Mouse (Mus musculus) hindbrain, postnatal 0 days (tissue): ENCODE measurements around the gene Rwdd2b. TPM values are rescaled to one million over a fixed set of nuclear protein-coding genes. Genes with fewer than 3 reads are reported as not detected.

ENCODE experiments used
- ATAC-seq: fragments of 200-750 bp; cut with Nextera tagmentation; 2 replicates; pipeline ENCODE4 v1.8.0; 2017; ENCODE audit warnings: mild to moderate bottlenecking, moderate TSS enrichment, moderate library complexity
- DNase-seq: peaks from one replicate; pipeline ENCODE4 v3.0.0-alpha.2; 2015; ENCODE audit warnings: low spot score
- H3K27ac ChIP-seq: fragments of 300-500 bp; sonication (generic); 2 replicates; pipeline ENCODE4 v1.5.1; 2014; ENCODE audit warnings: mild to moderate bottlenecking
- H3K27me3 ChIP-seq: fragments of 300-500 bp; sonication (generic); 2 replicates; pipeline ENCODE4 v1.6.1; 2014; ENCODE audit warnings: low read length, mixed read lengths; ENCODE audit not compliant: insufficient read depth
- H3K36me3 ChIP-seq: fragments of 300-500 bp; sonication (generic); 2 replicates; pipeline ENCODE4 v1.6.1; 2014; ENCODE audit warnings: low read length, mixed read lengths; ENCODE audit not compliant: insufficient read depth
- H3K4me1 ChIP-seq: fragments of 300-500 bp; sonication (generic); 2 replicates; pipeline ENCODE4 v1.6.1; 2014; ENCODE audit warnings: antibody characterized with exemption, low read length, mixed read lengths; ENCODE audit not compliant: insufficient read depth
- H3K4me2 ChIP-seq: fragments of 300-500 bp; sonication (generic); 2 replicates; pipeline ENCODE4 v1.6.1; 2014; ENCODE audit warnings: low read depth, mild to moderate bottlenecking, low read length, moderate library complexity, mixed read lengths
- H3K4me3 ChIP-seq: fragments of 300-500 bp; sonication (generic); 2 replicates; pipeline ENCODE4 v1.5.1; 2014; ENCODE audit warnings: low read length
- H3K9ac ChIP-seq: fragments of 300-500 bp; sonication (generic); replicated peaks from 2 replicates; pipeline ENCODE4 v1.6.1; 2014; ENCODE audit warnings: mild to moderate bottlenecking, low read length, moderate library complexity, mixed read lengths
- H3K9me3 ChIP-seq: fragments of 300-500 bp; sonication (generic); 2 replicates; pipeline ENCODE4 v1.6.1; 2016; ENCODE audit warnings: low read length, mixed read lengths
- CTCF ChIP-seq: IDR thresholded peaks from 2 replicates; pipeline ENCODE4 v1.5.1; 2016; ENCODE audit warnings: antibody characterized with exemption, control low read depth, low read depth
- WGBS: fragments of 180-500 bp; shearing (Covaris S2); extraction: QIAGEN DNeasy Blood & Tissue Kit; methylation state at CpG from one replicate; pipeline ENCODE4 v1.1.7; 2014; 5-methylcytosine and 5-hydroxymethylcytosine counted together
- polyA plus RNA-seq: library from polyadenylated mRNA; unstranded; fragments of >200 nt; fragmentation: Nextera tagmentation; extraction: Ambion mirVana; gene quantifications from 2 replicates; pipeline ENCODE4 v1.2.1, GENCODE M21; 2015
- total RNA-seq: library from RNA; depleted of rRNA; stranded (reverse); fragments of >200 nt; gene quantifications from 2 replicates; pipeline ENCODE4 v1.2.3, GENCODE M21; 2014

The Rwdd2b gene
- total and polyA plus RNA-seq, 2 experiments from 2014 or later: 9.4 to 16.8 TPM

DNA sequence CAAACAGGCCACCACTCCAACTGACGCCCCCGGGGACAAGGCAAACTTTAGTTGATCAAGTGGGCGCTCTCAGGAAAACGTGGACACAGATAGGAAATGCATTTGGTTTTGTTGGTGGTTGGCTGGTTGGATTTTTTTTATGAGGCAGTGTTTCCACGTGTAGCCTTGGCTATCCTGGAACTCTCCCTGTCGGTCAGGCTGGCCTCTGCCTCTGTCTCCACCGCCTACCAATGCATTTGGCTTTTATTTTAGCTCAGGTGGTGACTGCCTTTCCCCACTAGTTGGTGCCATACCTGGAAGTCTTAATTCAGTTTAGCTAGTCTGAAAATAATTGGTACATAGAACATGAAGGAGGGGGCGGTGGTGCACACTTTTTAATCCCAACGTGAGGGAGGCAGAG lies 716 bp upstream of the Rwdd2b start:
- Histone ChIP-seq H3K4me3 (peak overlapping the region; percentile 85), H3K9me3 (no peaks in the 10 kb centered on the region), H3K4me1 (peaks cover 6% of the 10 kb centered on the region), H3K36me3 (peaks cover 6% of the 10 kb centered on the region; the same call in 1 of the 2 replicates), H3K9ac (peak overlapping the region; percentile 86), H3K4me2 (peak overlapping the region; percentile 75), H3K27me3 (no peaks in the 10 kb centered on the region), H3K27ac (peak overlapping the region; percentile 95; the same call in 1 of the 2 replicates)
- DNase-seq: peak; percentile 47
- WGBS: 23% methylated on average over 9 of the region's 9 CpGs
- ATAC-seq: peak; percentile 41; the same call in 1 of the 2 replicates
- TF ChIP-seq CTCF: peak; percentile 65

- Histone ChIP-seq H3K27ac (no peak overlapping the region), H3K36me3 (peaks cover 7% of the 10 kb centered on the region; the same call in 1 of the 2 replicates), H3K4me3 (no peak overlapping the region), H3K4me2 (no peak overlapping the region), H3K4me1 (peaks cover 6% of the 10 kb centered on the region), H3K9me3 (no peaks in the 10 kb centered on the region), H3K27me3 (no peaks in the 10 kb centered on the region), H3K9ac (no peak overlapping the region)
- WGBS: 90% methylated on average over 8 of the region's 8 CpGs
- DNase-seq (no peak), ATAC-seq (no peak)
- no peak for TF ChIP-seq CTCF
These were observed 1.7 kb downstream of the Rwdd2b start for GRCm38 (mm10) chr16:87438697-87439096.

- Histone ChIP-seq H3K9me3 (no peaks in the 10 kb centered on the region), H3K4me2 (no peak overlapping the region), H3K4me1 (peaks cover 6% of the 10 kb centered on the region), H3K4me3 (no peak overlapping the region), H3K27me3 (no peaks in the 10 kb centered on the region), H3K36me3 (peaks cover 7% of the 10 kb centered on the region; the same call in 1 of the 2 replicates), H3K27ac (no peak overlapping the region), H3K9ac (no peak overlapping the region)
- ATAC-seq (no peak), DNase-seq (no peak)
- no peak for TF ChIP-seq CTCF
- WGBS: 92% methylated on average over 21 of the region's 21 CpGs
These were observed 3.3 kb downstream of the Rwdd2b start for GRCm38 (mm10) chr16:87437096-87437495.

- Histone ChIP-seq H3K4me1 (no peaks in the 10 kb centered on the region), H3K9ac (no peak overlapping the region), H3K27me3 (no peaks in the 10 kb centered on the region), H3K4me2 (no peak overlapping the region), H3K27ac (no peak overlapping the region), H3K4me3 (no peak overlapping the region), H3K9me3 (no peaks in the 10 kb centered on the region), H3K36me3 (peaks cover 7% of the 10 kb centered on the region; the same call in 1 of the 2 replicates)
- no peak for ATAC-seq
- whole genome bisulfite sequencing: 85% methylated on average over 13 of the region's 13 CpGs
- no peak for DNase-seq
- no peak for TF ChIP-seq CTCF
These were observed 4.8 kb downstream of the Rwdd2b start for GRCm38 (mm10) chr16:87435411-87436205.

GRCm38 (mm10) chr16:87434946-87435345 lies 5.4 kb downstream of the Rwdd2b start:
- 81% methylated on average over 6 of the region's 6 CpGs for WGBS
- H3K4me3 ChIP-seq: no peak overlapping the region
- no peak for TF ChIP-seq CTCF
- peaks cover 7% of the 10 kb centered on the region; the same call in 1 of the 2 replicates for H3K36me3 ChIP-seq
- H3K27ac ChIP-seq: no peak overlapping the region
- H3K4me2 ChIP-seq: no peak overlapping the region
- H3K9ac ChIP-seq: no peak overlapping the region
- no peaks in the 10 kb centered on the region for H3K27me3 ChIP-seq
- no peaks in the 10 kb centered on the region for H3K4me1 ChIP-seq
- ATAC-seq: no peak
- DNase-seq: no peak
- H3K9me3 ChIP-seq: no peaks in the 10 kb centered on the region

GRCm38 (mm10) chr16:87434266-87434665 lies 6.1 kb downstream of the Rwdd2b start:
- no peak for DNase-seq

More at GRCm38 (mm10) chr16:87434266-87434665, 6.1 kb downstream of the Rwdd2b start:
- Histone ChIP-seq H3K4me3 (no peak overlapping the region), H3K27ac (no peak overlapping the region), H3K27me3 (no peaks in the 10 kb centered on the region), H3K4me1 (no peaks in the 10 kb centered on the region), H3K36me3 (peaks cover 7% of the 10 kb centered on the region; the same call in 1 of the 2 replicates), H3K9ac (no peak overlapping the region), H3K9me3 (no peaks in the 10 kb centered on the region), H3K4me2 (no peak overlapping the region)
- ATAC-seq: no peak
- no peak for TF ChIP-seq CTCF
- 88% methylated on average over 7 of the region's 7 CpGs for WGBS
